Mouse (Mus musculus) bone marrow, adult 2 months (tissue): ENCODE results near the gene Apol10b.

ENCODE experiments used
- CTCF ChIP-seq: fragments of 200-500 bp; IDR thresholded peaks from 2 replicates; pipeline ENCODE4 v1.5.1; 2011; ENCODE audit warnings: low read length, control low read depth; ENCODE audit not compliant: control insufficient read depth, insufficient read depth
- POLR2A ChIP-seq: fragments of 200-500 bp; IDR thresholded peaks from 2 replicates; pipeline ENCODE4 v1.6.1; 2011; ENCODE audit warnings: low read depth, mild to moderate bottlenecking, control low read depth, low read length, borderline replicate concordance; ENCODE audit not compliant: control insufficient read depth

DNA sequence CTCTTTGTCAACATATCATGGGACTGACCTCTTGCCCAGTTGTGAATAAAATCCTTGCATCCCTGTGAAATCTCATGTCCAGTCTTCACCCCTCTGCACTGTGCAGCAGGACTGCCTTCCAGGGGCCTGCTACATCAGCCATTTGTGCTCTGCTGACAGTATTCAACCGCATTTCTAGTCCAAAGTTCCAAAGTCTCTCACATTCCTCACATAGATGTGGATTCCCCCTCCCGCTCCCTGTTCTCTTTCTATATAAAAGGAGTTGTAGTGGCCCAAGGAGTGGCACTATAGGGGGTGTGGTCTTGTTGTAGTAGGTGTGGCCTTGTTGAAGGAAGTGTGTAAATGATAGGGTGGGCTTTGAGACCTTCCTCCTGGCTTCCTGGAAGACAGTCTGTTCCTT lies 5.0 kb downstream of the Apol10b start:
- TF ChIP-seq CTCF (no peak), POLR2A (no peak)
